Mouse (Mus musculus): ENCODE measurements around the gene Strada. TPM values are rescaled to one million over a fixed set of nuclear protein-coding genes. Genes with fewer than 3 reads are reported as not detected.
"Not testable (repeated sequence)": the region's sequence is repeated elsewhere in the genome, so short reads cannot be mapped to it uniquely, and the experiment has no call there.

Gene Strada
- polyA plus RNA-seq, 1 experiment from 2014 or later: 14.0 TPM

DNA sequence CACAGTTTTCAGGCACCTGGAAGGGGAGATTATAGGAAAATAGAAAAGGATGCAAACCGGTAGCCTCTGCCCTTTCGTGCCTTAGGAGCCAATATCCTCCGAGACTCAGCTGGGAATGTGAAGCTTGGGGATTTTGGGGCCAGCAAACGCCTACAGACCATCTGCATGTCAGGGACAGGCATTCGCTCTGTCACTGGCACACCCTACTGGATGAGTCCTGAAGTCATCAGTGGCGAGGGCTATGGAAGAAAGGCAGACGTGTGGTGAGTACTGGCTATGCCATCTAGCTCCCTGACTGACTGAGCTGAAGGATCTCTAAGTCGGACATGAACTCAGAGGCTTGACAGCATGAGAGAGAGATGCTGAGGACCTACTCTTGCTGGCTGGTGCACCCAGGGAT, 49.8 kb downstream of the Strada start:
- no peak overlapping the region for H3K4me3 ChIP-seq (replicated peaks)
- H3K27me3 ChIP-seq (replicated peaks): no peaks in the 10 kb centered on the region
- no peaks in the 10 kb centered on the region for H3K9me3 ChIP-seq
- WGBS: 84% methylated on average over 8 of the region's 8 CpGs
- ATAC-seq: no peak
- no peak overlapping the region for H3K27ac ChIP-seq
- peaks cover 52% of the 10 kb centered on the region for H3K36me3 ChIP-seq
- H3K4me2 ChIP-seq (replicated peaks): no peak overlapping the region
- H3K4me1 ChIP-seq (replicated peaks): 0 out of 2 replicates have a peak, but pooled peaks cover 4% of the 10 kb centered on the region
- H3K9ac ChIP-seq: no peak overlapping the region

DNA sequence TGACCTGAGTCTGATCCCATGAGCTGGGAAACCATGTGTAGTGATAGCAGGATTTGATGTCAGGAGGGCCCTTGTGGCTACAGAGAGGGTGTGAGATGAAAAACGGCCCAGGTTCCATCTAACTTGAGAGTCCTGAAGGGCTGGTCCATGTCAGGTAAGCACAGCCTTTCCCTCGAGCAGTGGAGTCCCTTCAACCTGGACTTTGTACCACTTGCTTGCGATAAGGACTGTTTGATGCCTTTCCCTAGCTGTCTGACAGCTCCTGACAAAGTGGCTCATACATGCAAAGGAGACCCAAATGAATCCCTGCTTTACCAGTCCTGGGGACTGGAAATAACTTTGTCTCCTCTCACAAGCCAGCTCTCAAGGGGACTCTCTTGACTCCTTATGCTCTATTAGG, 50.7 kb downstream of the Strada start:
- Histone ChIP-seq H3K4me1 (replicated peaks) (no peaks in the 10 kb centered on the region), H3K27ac (no peak overlapping the region), H3K27me3 (replicated peaks) (no peaks in the 10 kb centered on the region), H3K4me2 (replicated peaks) (no peak overlapping the region), H3K9ac (no peak overlapping the region), H3K36me3 (peaks cover 47% of the 10 kb centered on the region), H3K9me3 (no peaks in the 10 kb centered on the region), H3K4me3 (replicated peaks) (no peak overlapping the region)
- peak; percentile 67; the same call in 1 of the 2 replicates for ATAC-seq
- WGBS: 77% methylated on average over 3 of the region's 3 CpGs

DNA sequence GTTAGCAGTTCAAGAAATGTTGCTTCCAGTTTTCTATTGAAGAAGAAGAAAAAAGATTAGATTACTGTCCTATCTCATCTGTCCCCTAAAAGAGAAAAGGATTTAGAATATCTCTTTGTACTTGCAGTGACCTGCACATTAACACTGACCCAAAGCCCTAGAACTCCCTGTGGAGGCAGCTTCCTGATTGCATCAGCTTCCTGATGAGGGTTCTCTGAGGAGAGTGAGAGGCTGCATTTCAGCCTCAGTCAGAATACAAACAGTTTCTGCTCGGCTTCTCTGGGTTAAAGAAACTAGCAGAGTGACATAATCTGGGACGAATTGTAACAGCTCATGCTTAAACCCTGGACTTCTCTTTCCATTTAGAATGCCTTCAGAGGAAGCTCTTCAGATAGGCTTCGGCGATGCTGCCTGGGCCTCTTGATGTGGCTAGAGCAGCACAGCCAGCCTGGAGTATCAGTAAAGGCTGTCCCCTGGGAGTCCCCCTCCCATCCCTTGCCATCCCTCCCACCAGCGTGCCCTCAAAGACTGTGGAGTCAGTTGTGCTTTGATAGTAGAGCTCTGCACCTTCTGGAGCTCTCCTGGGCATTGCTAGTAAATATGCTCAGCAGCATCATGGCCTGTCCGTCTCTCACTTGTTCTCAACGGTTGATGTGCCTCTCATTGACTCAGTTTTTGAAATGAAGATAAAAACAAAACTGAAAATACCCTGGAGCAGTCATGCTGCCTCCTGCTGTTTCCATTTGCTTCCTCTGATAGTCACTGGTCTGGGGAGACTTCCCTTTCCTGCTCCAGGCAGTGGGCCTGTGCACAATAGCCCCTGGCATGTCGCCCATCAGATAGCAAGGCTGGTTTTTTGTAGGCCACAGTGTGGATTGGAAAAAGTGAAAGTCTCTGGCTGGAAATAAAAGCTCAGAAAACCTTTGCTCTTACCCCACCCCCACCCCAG, 67.1 kb downstream of the Strada start:
- Histone ChIP-seq H3K9ac (no peak overlapping the region), H3K9me3 (no peaks in the 10 kb centered on the region), H3K36me3 (0 out of 2 replicates have a peak, but pooled peaks cover 4% of the 10 kb centered on the region), H3K4me2 (replicated peaks) (peak overlapping the region; percentile 25; the same call in 1 of the 2 replicates), H3K4me1 (replicated peaks) (no peaks in the 10 kb centered on the region), H3K27me3 (replicated peaks) (no peaks in the 10 kb centered on the region), H3K27ac (peak overlapping the region; percentile 71), H3K4me3 (replicated peaks) (no peak overlapping the region)
- ATAC-seq: peak; percentile 58; the same call in 1 of the 2 replicates
- 54% methylated on average over 8 of the region's 8 CpGs for WGBS

DNA sequence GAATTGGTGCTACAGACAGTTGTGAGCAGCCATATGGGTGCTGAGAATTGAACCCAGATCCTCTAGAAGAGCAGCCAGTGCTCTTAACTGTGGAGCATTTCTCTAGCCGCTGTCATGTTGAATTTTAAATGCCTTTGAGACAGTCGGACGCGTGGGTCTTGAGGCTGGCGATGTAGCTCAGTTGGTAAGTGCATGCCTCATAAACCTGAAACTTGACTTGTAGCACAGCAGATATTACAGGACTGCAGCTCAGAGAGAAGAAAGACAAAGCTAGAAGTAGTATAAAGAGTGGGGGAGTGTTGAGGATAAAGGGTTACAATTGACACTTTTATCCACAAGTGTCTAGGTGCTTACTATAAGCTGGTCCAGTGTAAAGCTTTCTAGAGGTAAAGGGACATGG, 69.5 kb downstream of the Strada start:
- Histone ChIP-seq H3K27me3 (replicated peaks) (no peaks in the 10 kb centered on the region), H3K4me2 (replicated peaks) (no peak overlapping the region), H3K4me3 (replicated peaks) (no peak overlapping the region), H3K4me1 (replicated peaks) (no peaks in the 10 kb centered on the region), H3K36me3 (peaks cover 8% of the 10 kb centered on the region; the same call in 1 of the 2 replicates), H3K9ac (no peak overlapping the region), H3K27ac (no peak overlapping the region), H3K9me3 (no peaks in the 10 kb centered on the region)
- WGBS: 90% methylated on average over 5 of the region's 5 CpGs
- no peak for ATAC-seq

DNA sequence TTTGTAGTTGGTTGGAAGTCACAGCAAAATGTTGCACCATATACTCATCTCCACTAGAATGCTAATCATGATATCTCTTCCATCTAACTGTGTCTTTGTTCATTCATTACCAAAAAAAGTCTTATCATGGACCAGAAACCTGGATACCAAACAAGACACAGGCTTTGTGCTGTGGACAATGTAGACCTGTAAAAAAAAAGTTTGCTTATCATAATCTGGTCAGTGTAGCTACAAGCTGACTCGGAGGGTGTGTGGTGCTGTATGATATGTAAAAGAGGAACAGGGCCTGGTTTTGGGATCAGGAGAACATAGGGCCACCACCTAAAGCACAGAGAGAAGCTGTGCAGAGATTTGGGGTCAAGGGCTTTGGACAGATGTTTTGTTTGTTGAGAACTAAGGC, 72.5 kb downstream of the Strada start:
- no peak overlapping the region for H3K4me2 ChIP-seq (replicated peaks)
- H3K4me1 ChIP-seq (replicated peaks): no peaks in the 10 kb centered on the region
- H3K27me3 ChIP-seq (replicated peaks): no peaks in the 10 kb centered on the region
- no peak overlapping the region for H3K9ac ChIP-seq
- peaks cover 11% of the 10 kb centered on the region; the same call in 1 of the 2 replicates for H3K36me3 ChIP-seq
- no peak overlapping the region for H3K4me3 ChIP-seq (replicated peaks)
- 80% methylated on average over 1 of the region's 1 CpGs for WGBS
- H3K27ac ChIP-seq: no peak overlapping the region
- no peaks in the 10 kb centered on the region for H3K9me3 ChIP-seq
- no peak for ATAC-seq

DNA sequence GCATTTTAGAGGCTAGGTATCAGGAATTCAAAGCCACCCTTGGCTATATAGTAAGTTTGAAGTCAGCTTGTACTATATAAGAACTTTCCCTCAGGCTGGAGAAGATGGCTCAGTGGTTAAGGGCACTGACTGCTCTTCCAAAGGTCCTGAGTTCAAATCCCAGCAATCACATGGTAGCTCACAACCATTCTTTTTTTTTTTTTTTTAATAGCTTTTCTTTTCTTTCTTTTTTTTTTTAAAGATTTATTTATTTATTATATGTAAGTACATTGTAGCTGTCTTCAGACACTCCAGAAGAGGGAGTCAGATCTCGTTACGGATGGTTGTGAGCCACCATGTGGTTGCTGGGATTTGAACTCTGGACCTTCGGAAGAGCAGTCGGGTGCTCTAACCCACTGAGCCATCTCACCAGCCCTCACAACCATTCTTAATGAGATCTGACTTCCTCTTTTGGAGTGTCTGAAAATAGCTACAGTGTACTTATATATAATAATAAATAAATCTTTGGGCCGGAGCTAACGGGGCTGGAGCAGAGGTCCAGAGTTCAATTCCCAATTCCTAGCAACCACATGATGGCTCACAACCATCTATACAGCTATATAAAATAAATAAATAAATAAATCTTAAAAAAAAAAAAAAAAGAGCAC, 75.1 kb downstream of the Strada start:
- not testable (repeated sequence) for H3K27ac ChIP-seq; H3K4me3 ChIP-seq (replicated peaks); ATAC-seq; H3K4me1 ChIP-seq (replicated peaks); H3K9me3 ChIP-seq; H3K9ac ChIP-seq; H3K27me3 ChIP-seq (replicated peaks); H3K4me2 ChIP-seq (replicated peaks)
- 91% methylated on average over 6 of the region's 6 CpGs for WGBS
- peaks cover 11% of the 10 kb centered on the region; the same call in 1 of the 2 replicates for H3K36me3 ChIP-seq

DNA sequence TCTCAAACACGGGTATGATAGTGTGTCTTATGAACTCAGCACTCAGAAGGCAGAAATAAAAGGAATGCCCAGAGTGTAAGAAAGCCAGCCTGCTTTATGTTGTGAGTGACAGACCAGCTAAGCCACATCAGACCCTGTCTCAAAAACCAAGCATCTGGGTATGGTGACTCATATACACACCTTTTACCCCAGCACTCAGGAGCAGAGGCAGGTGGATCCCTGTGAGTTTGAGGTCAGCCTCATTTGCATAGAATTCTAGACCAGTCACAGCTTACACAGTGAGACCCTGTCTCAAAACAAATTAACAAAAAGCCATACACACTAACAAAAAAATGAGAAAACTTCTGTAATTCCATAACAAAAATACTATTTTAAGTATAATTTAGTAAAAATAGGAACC, 76.1 kb downstream of the Strada start:
- H3K36me3 ChIP-seq: peaks cover 11% of the 10 kb centered on the region; the same call in 1 of the 2 replicates
- H3K9me3 ChIP-seq: no peaks in the 10 kb centered on the region
- WGBS: 73% methylated on average over 1 of the region's 1 CpGs
- no peaks in the 10 kb centered on the region for H3K27me3 ChIP-seq (replicated peaks)
- H3K27ac ChIP-seq: no peak overlapping the region
- no peak overlapping the region for H3K4me3 ChIP-seq (replicated peaks)
- ATAC-seq: no peak
- no peak overlapping the region for H3K4me2 ChIP-seq (replicated peaks)
- no peaks in the 10 kb centered on the region for H3K4me1 ChIP-seq (replicated peaks)
- no peak overlapping the region for H3K9ac ChIP-seq

DNA sequence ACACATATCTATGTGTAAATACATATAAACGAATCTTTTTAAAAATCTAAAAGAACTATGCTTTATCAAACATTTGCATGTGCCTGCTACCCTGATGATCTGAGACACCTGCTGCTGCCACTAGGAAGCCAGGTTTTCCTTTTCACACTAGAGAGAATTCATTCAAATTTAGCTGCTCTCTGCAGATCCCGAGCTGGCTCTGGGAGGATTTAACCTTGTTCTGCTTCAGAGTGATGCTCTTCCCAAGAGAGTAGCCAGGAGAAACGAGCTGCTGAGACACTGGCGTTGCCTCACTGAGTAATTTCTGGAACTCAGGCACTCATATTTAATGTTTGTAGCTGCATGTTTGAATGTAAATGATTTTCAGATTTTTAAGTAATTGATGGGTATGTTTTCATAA, 77.2 kb downstream of the Strada start:
- H3K9ac ChIP-seq: no peak overlapping the region
- H3K27ac ChIP-seq: no peak overlapping the region
- H3K9me3 ChIP-seq: no peaks in the 10 kb centered on the region
- peaks cover 7% of the 10 kb centered on the region for H3K36me3 ChIP-seq
- WGBS: 78% methylated on average over 4 of the region's 4 CpGs
- no peak overlapping the region for H3K4me2 ChIP-seq (replicated peaks)
- H3K27me3 ChIP-seq (replicated peaks): no peaks in the 10 kb centered on the region
- H3K4me1 ChIP-seq (replicated peaks): no peaks in the 10 kb centered on the region
- H3K4me3 ChIP-seq (replicated peaks): no peak overlapping the region
- ATAC-seq: no peak

DNA sequence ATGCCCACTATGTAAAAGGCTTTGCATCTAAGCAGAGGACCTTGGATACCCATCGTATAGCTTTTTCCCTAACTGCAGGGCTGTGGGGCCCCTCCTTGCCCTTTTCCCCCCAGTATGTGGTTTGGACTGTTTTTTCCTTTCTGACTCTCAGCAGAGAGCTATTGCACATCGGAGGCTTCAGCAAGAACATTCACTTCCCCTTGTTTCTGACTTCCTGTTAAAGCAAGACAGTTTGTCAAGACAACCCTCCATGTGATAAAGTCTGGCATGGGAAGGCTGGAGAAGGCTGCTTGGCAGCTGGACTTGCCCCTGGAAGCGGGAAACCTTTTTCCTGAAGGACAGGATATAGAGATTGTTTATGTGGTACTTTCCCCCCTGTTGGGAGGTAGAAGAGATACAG, 79.2 kb downstream of the Strada start:
- Histone ChIP-seq H3K4me1 (replicated peaks) (no peaks in the 10 kb centered on the region), H3K27me3 (replicated peaks) (no peaks in the 10 kb centered on the region), H3K36me3 (peaks cover 6% of the 10 kb centered on the region; the same call in 1 of the 2 replicates), H3K9me3 (no peaks in the 10 kb centered on the region), H3K4me3 (replicated peaks) (no peak overlapping the region), H3K9ac (no peak overlapping the region), H3K4me2 (replicated peaks) (no peak overlapping the region), H3K27ac (no peak overlapping the region)
- WGBS: 64% methylated on average over 3 of the region's 3 CpGs
- no peak for ATAC-seq

DNA sequence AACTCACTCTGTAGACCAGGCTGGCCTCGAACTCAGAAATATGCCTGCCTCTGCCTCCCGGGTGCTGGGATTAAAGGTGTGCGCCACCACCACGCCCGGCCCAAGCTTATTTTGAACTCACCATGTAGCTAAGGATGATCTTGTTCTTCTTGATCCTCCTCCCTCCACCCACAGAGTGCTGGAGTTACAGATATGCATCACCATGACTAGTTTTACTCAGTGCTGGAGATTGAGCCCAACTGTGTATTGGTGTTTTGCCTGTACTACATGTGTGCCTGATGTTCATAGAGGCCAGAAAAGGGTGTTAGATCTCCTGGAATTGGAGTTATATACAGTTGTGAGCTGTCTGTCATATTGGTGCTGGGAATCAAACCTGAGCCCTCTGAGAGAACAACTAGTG, 79.7 kb downstream of the Strada start:
- no peak overlapping the region for H3K9ac ChIP-seq
- no peaks in the 10 kb centered on the region for H3K4me1 ChIP-seq (replicated peaks)
- H3K36me3 ChIP-seq: peaks cover 6% of the 10 kb centered on the region; the same call in 1 of the 2 replicates

More for the DNA sequence above, 79.7 kb downstream of the Strada start:
- 96% methylated on average over 5 of the region's 5 CpGs for WGBS
- H3K4me3 ChIP-seq (replicated peaks): no peak overlapping the region
- H3K4me2 ChIP-seq (replicated peaks): no peak overlapping the region
- no peaks in the 10 kb centered on the region for H3K9me3 ChIP-seq
- ATAC-seq: no peak
- no peak overlapping the region for H3K27ac ChIP-seq
- H3K27me3 ChIP-seq (replicated peaks): no peaks in the 10 kb centered on the region
